Mouse (Mus musculus) lung, adult 2 months (tissue): ENCODE measurements at regions not wholly inside any gene's neighbourhood (a gene's known extent, or its start where the extent isn't known, plus 50 kb on each side); places are given as distances from the start of the nearest gene placed in this dataset.

Experiments used
- CTCF ChIP-seq: fragments of 200-500 bp; IDR thresholded peaks from 2 replicates; pipeline ENCODE4 v1.5.1; 2011; ENCODE audit warnings: mild to moderate bottlenecking, low read length, control low read depth; ENCODE audit not compliant: insufficient read depth
- POLR2A ChIP-seq: fragments of 200-500 bp; IDR thresholded peaks from 2 replicates; pipeline ENCODE4 v1.6.1; 2011; ENCODE audit warnings: low read depth, mild to moderate bottlenecking, control low read depth, low read length, borderline replicate concordance; ENCODE audit errors: extremely low read depth

GRCm38 (mm10) chr16:76643801-76644200 lies 270.2 kb upstream of the Nrip1 start:
- TF ChIP-seq CTCF (no peak), POLR2A (no peak)
